Mouse (Mus musculus) heart, adult 18-20 months (tissue): ENCODE measurements around the gene Gm10974. TPM values are rescaled to one million over a fixed set of nuclear protein-coding genes. Genes with fewer than 3 reads are reported as not detected.

ENCODE experiments used
- DNase-seq, 2 experiments: peaks; one replicate each; pipeline ENCODE4 v3.0.0; 2021 to 2022; ENCODE audit warnings: mixed read lengths in 1 of 2
- total RNA-seq, 2 experiments: library from RNA; stranded (reverse); gene quantifications; 2 replicates each; pipeline ENCODE4 v1.2.3; 2021

The Gm10974 gene
- total RNA-seq, 2 experiments from 2014 or later = not detected

GRCm38 (mm10) chr7:66359044-66359443, 6.7 kb upstream of the Gm10974 start:
- DNase-seq = no peak

- no peak for DNase-seq
Measured at GRCm38 (mm10) chr7:66364491-66364890, 1.2 kb upstream of the Gm10974 start.

DNA sequence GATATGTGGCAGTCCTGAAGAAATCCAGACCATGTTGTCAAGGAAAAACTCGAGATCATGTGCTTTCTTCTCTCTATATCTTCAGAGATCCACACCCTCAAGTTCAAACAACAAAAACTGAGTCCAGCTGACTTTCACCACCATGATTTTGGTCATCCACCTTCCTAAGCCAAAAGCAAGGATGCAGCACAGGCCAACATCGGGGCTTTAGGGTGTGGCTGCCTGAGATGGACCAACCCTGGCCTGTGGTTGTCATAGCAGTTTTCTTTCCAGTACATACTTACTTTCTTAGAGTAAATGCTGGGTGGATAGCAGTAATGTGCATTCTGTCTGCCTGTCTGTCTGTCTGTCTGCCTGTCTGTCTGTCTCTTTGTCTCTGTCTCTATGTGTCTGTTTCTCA, 294 bp upstream of the Gm10974 start:
- DNase-seq = peak; percentile 33

DNA sequence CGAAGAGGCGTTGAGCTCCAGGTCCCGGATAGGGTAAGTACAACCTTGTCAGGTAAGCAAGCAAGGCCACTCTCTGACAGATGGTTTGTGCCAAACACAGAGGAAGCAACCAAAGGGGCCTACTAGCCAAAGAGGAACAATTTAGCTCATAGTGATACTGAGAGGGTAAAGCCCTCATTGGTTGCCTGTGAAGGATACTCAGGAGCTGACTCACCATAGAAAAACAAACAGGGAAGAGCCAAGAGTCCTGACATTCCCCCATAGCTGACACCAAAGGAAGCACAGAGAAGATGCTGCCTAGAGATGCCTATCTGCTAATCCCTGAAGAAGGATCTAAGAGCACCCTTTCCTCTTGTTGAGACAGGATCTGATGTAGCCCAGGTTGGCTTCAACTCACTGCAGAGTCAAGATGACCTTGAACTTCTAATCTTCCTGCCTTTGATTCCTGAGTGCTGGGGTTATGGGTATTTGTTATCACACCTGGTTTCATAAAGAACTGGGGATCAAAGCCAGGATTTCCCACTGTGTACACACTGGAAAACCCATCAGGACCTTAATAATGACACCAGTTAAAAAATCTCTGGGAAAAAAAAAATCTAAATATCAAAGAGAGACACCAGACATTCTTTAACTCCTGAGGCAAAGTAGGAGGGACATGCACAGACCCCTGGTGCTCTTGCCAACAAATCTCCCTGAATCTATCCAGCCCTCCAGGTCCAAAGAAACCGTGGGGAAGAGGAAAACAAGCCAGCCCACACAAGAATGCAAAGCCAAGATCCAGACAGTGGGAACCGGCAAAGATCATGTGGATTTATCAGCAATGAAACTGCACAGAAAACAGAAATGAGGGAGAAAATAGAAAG, 3.6 kb downstream of the Gm10974 start:
- DNase-seq = peak; percentile 33 to 38

GRCm38 (mm10) chr7:66369934-66370445, 4.3 kb downstream of the Gm10974 start:
- DNase-seq = peak in 1 of 2 experiments; percentile 15

DNA sequence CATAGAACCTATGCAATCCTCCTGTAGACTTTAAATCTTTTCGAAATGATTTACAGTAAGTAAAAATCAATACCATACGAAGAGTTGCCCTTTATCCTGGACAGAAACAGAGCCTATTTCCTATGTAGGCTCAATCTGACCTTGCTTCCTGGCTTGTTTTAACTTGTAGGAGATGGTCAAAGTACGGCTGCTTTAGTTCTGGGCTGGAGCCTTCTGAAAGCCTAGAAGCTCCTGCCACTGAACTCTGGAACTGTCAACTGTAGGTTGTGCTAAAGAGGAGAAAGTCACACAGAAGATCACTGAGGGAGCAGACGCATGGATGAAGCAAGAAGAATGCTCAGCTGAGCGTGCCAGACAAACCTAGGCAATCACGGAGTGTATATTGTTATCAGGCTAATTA, 5.3 kb downstream of the Gm10974 start:
- DNase-seq = no peak

DNA sequence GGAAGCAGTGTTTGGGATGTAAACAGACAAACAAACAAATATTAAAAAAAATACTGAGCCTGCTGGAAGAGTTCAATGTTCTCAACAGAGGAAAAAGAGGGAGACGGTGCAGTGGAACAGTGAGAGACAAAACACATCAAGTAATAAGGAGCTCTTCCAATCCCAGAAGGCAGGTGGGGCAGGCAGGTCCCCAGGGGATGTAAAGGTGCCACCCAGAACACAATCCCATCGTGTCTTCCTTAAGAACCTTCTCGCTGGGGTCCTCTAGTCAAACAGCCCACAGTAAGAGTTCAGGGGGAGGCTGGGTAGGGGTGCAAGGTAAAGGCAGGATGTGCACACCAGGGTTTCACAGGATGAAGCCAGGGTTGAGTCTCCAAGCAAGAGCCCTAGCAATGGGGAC, 7.7 kb downstream of the Gm10974 start:
- no peak for DNase-seq

- DNase-seq = no peak
Measured at GRCm38 (mm10) chr7:66375736-66376135, 10.0 kb downstream of the Gm10974 start.

GRCm38 (mm10) chr7:66376560-66376959, 10.9 kb downstream of the Gm10974 start:
- no peak for DNase-seq

DNA sequence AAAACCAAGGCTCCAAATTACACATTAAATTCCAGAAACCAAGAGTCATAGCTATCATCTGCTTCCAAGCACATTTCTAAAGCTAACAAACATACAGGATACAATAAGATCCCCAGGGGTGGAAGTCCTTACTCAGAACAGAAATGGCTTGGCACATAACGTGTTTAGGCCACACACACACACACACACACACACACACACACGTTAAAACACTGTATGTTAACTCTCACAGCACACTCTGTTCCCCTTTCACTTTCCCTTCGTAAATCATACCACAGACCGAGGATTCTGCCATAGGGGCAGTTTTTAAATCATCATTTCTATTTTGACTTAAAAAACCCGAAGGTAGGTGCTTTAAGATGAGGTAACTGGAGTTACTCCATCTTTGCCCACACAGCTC, 18.5 kb downstream of the Gm10974 start:
- DNase-seq = peak; percentile 42 to 45

DNA sequence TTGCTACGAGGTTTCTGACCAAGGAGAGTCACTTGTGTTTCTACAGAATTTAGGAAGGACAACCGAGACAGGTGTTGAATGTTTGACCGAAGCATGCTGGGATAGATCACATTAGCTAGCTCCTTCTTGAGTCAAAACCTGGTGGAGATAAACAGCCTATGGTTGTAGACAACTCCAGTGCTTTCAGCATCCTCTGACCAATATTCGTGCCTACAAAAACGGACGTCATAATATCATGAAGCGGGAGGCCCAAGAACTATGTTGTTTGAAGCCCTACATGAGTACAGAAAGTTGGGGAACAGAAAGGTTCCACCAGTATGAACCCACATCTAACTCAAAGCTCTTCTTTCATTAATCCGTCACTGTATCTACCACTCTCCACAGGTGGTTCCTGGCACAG, 19.2 kb downstream of the Gm10974 start:
- DNase-seq = no peak

DNA sequence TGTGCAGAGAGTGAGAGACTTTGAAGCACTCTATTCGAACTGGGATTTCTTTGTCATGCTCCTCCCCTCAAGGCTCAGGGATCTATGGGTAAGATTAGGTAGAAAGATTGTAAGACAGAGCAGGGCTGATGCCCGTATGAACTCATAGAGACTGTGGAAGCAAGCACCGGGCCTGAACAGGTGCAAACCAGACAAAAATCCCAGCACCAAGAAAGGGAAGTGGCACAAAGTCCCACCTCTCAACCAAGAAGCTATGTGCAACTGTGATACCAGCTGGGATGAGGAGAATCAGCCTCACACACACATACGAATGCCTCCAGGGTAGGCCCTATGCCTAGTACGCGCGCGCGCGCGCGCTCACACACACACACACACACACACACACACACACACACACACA, 20.1 kb downstream of the Gm10974 start:
- DNase-seq = no peak

- no peak for DNase-seq
Measured at GRCm38 (mm10) chr7:66386411-66386810, 20.7 kb downstream of the Gm10974 start.

DNA sequence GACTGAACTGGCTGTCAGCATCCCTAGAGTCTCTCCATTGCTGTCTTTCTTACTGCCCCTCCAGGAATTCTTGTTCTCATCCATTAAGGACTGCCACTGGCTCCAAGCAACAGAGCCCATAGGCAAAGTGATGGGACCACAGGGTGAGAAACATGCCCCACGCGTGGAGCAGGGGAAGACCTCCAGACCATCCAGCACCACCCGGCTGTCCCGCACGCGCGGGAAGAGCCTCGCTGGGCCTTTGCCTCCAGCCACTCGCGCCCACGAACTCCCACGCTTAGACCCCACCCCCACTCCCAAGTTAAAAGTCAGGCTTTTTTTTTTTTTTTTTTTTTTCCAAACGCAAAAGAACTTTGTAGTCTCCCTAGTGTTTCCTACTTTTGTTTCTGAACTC, 21.7 kb downstream of the Gm10974 start:
- DNase-seq = peak; percentile 22 to 54

GRCm38 (mm10) chr7:66387813-66388521, 22.3 kb downstream of the Gm10974 start, which contains the start of gene Lrrk1:
Gene Lrrk1, minus strand, starts transcription at chr7:66388350.
- DNase-seq = peak; percentile 79

GRCm38 (mm10) chr7:66388621-66389532, 23.2 kb downstream of the Gm10974 start:
- peak; percentile 84 to 89 for DNase-seq

- no peak for DNase-seq
Measured at GRCm38 (mm10) chr7:66397288-66397687, 31.6 kb downstream of the Gm10974 start.

DNA sequence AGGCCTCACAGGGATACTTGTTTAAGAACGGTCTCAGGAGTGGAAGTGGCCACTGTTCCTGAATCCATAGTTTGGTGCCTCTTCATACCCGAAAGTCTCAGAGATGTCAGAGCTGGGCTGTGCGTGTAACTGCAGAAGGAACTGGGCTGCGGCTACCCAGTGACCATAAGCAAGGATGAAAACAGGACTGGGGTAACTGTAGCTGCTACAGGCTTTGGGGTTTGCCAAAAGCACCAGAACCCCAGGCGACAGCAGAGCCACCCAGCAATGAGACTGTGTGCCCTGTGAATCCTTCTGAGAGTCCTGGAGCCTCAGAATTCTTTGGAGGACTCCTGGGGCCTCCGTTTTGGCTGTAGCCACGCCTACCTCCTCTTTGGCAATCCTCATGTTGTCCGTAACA, 35.9 kb downstream of the Gm10974 start:
- DNase-seq = no peak

- DNase-seq = no peak
Measured at GRCm38 (mm10) chr7:66402876-66403275, 37.2 kb downstream of the Gm10974 start.

DNA sequence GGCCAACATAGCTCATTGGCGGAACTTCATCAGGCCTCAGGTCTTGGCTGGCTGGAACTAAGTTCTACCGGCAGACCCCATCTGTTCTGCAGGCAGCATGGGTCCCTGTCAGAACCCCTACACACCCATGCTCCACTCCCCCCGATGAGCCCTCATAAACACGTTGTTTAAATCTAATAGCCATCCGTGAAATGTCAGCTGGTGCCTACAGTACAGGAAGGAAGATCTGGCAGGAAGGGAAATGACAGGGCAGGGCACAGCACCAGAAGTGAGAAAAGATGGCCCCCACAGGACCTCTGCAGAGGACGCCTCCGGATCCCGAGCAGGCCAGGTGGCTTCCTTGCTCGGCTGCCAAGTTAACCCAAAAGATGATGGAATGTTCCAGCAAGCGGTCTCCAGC, 38.4 kb downstream of the Gm10974 start:
- DNase-seq = no peak

- no peak for DNase-seq
Measured at GRCm38 (mm10) chr7:66404802-66405201, 39.1 kb downstream of the Gm10974 start.

DNA sequence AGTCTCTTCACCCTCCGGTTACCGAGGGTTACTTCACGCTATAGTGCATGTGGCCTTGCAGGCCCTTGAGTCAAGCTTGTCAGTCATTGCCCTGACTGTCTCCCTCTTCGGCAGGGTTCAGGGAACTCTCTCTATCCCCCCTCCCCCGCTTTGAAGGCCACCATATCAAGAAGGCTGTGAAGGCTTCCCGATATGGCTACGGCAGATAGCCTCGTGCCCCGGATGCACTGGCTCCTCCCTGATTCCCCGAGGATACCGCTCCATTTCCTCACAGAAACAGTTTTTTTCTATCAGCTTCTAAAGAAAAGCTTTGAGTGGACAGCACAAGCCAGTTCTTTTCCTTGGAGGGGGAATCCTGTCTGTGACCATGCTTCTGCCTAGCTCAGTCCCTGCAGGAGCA, 39.8 kb downstream of the Gm10974 start:
- DNase-seq = peak in 1 of 2 experiments; percentile 31
